Mouse (Mus musculus): ENCODE data around the gene Gga1.
A peak's percentile ranks its signal among the peaks of the same experiment; 100 is the strongest.

Gga1 gene

GRCm38 (mm10) chr15:78876991-78877809 lies at the start of gene Gga1:
Gene Gga1 (plus strand): TSS chr15:78877190.
- DNase-seq, result peak; percentile 90

GRCm38 (mm10) chr15:78828315-78828714 lies 48.7 kb upstream of the Gga1 start:
- DNase-seq, result no peak

GRCm38 (mm10) chr15:78829636-78830035 lies 47.4 kb upstream of the Gga1 start:
- DNase-seq, result no peak

GRCm38 (mm10) chr15:78830742-78831719 lies 46.0 kb upstream of the Gga1 start:
- no peak for DNase-seq

- no peak for DNase-seq
These were observed 45.0 kb upstream of the Gga1 start for GRCm38 (mm10) chr15:78831720-78832657.

GRCm38 (mm10) chr15:78832701-78833123 lies 44.3 kb upstream of the Gga1 start:
- DNase-seq, result peak; percentile 66

- DNase-seq, result no peak
These were observed 43.4 kb upstream of the Gga1 start for GRCm38 (mm10) chr15:78833582-78833981.

- no peak for DNase-seq
These were observed 42.6 kb upstream of the Gga1 start for GRCm38 (mm10) chr15:78834233-78835005.

GRCm38 (mm10) chr15:78835200-78836085 lies 41.5 kb upstream of the Gga1 start:
- no peak for DNase-seq

GRCm38 (mm10) chr15:78836086-78836621 lies 40.8 kb upstream of the Gga1 start:
- DNase-seq, result no peak

GRCm38 (mm10) chr15:78839744-78840143 lies 37.2 kb upstream of the Gga1 start:
- DNase-seq, result no peak

GRCm38 (mm10) chr15:78840241-78840640 lies 36.7 kb upstream of the Gga1 start:
- DNase-seq, result no peak

- no peak for DNase-seq
These were observed 36.2 kb upstream of the Gga1 start for GRCm38 (mm10) chr15:78840751-78841150.

- no peak for DNase-seq
These were observed 35.7 kb upstream of the Gga1 start for GRCm38 (mm10) chr15:78841161-78841790.

- no peak for DNase-seq
These were observed 34.4 kb upstream of the Gga1 start, which contains the start of gene Cdc42ep1 for GRCm38 (mm10) chr15:78842371-78843163. Gene Cdc42ep1 (plus strand): TSS chr15:78842624.

GRCm38 (mm10) chr15:78843581-78844469 lies 33.2 kb upstream of the Gga1 start:
- DNase-seq, result no peak

- no peak for DNase-seq
These were observed 32.2 kb upstream of the Gga1 start for GRCm38 (mm10) chr15:78844791-78845190.

GRCm38 (mm10) chr15:78845321-78845720 lies 31.7 kb upstream of the Gga1 start:
- DNase-seq, result no peak

All from right cerebral cortex, postnatal 4 days (tissue).